Mouse (Mus musculus): ENCODE data around the gene Prr27.

GRCm38 (mm10) chr5:87825386-87825785, at the start of gene Prr27:
- TF ChIP-seq CTCF (IDR thresholded peaks at IDR 0.05; ENCODE audit: control insufficient read depth, insufficient read depth, low read length) (no peak), POLR2A (IDR thresholded peaks at IDR 0.05; ENCODE audit: borderline replicate concordance, control insufficient read depth, low read depth, low read length) (no peak)

All from bone marrow, adult 2 months (tissue).